Comparison of ENCODE assay signal across 17 mouse cellular contexts in the genomic region with DNA sequence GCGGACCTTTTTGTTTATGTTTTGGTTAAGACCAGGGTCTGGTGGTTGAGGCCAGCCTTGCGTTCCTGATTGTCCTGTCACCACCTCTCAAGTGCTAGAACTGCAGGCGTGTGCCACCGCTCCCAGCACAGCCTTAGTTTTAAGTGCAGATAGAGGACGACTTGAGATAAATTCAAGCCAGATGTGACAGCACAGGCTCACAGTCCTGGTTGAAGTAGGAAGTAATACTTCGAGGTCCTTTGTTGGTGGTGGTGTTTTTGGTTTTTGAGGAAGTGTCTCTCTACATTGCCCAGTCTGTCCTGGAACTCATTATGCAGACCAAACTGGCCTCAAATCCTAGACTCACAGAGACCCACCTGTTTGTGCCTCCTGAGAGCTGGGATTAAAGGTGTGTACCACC. TPM values are rescaled to one million over a fixed set of nuclear protein-coding genes. Genes with fewer than 3 reads are reported as not detected.
DNase-seq lines count a peak whose midpoint lies in the region; ATAC-seq and TF ChIP-seq lines count a peak whose summit lies in the region.
"Had no signal": no experiment of that assay in that cellular context is flagged by ENCODE, and none has a peak within 500 bp of the region (broad histone marks: within the 10 kb centered on the region; RNA-seq: fewer than 3 reads in every experiment).

No protein-coding gene starts in this region.

- no peak for ATAC-seq in kidney, postnatal 0 days (replicated peaks; ENCODE audit: low FRiP score, low read depth)
- ATAC-seq in liver, postnatal 0 days: no peak
- ATAC-seq: forebrain, embryonic 14.5 days had no signal

- 15% methylated on average over 6 of the region's 6 CpGs for WGBS in heart, embryonic 10.5 days
- WGBS in kidney, postnatal 0 days: 53% methylated on average over 6 of the region's 6 CpGs
- 16% methylated on average over 6 of the region's 6 CpGs for WGBS in bone marrow, adult 2 months
- WGBS in liver, postnatal 0 days (ENCODE audit: insufficient replicate concordance): 31% methylated on average over 6 of the region's 6 CpGs

- H3K36me3 ChIP-seq in heart, embryonic 10.5 days: peaks cover 75% of the 10 kb centered on the region
- peaks cover 25% of the 10 kb centered on the region for H3K36me3 ChIP-seq in kidney, postnatal 0 days (ENCODE audit: insufficient read depth, low read length)
- peaks cover 8% of the 10 kb centered on the region; the same call in 1 of the 2 replicates for H3K36me3 ChIP-seq in liver, postnatal 0 days (replicated peaks; ENCODE audit: insufficient read depth, low read length)

- no peak for TF ChIP-seq POLR2A in bone marrow, adult 2 months (IDR thresholded peaks at IDR 0.05; ENCODE audit: borderline replicate concordance, control insufficient read depth, low read depth, low read length)

- no peaks in the 10 kb centered on the region for H3K9me3 ChIP-seq in heart, embryonic 10.5 days
- H3K9me3 ChIP-seq in kidney, postnatal 0 days (replicated peaks; ENCODE audit: low read length): no peaks in the 10 kb centered on the region
- no peaks in the 10 kb centered on the region for H3K9me3 ChIP-seq in liver, postnatal 0 days (ENCODE audit: low read length)

- DNase-seq in heart, embryonic 10.5 days (ENCODE audit: low spot score): peak; percentile 82
- DNase-seq in heart, adult 9 months (ENCODE audit: low spot score in 2 of 2): no peak
- DNase-seq in kidney, postnatal 0 days (ENCODE audit: low spot score): no peak
- no peak for DNase-seq in kidney, adult 18-20 months
- no peak for DNase-seq in liver, postnatal 0 days
- DNase-seq in left cerebral cortex, adult 9 months (ENCODE audit: low spot score in 2 of 2): no peak
- no peak for DNase-seq in adrenal gland, adult 2 months
- DNase-seq: cerebellum, postnatal 36 days; gastrocnemius, postnatal 10 days; kidney, postnatal 4 days; lung, embryonic 14.5 days; midbrain, embryonic 14.5 days; right cerebral cortex, postnatal 14 days had no signal

- no peak overlapping the region for H3K4me2 ChIP-seq in kidney, postnatal 0 days (ENCODE audit: low read length)
- H3K4me2 ChIP-seq in liver, postnatal 0 days (ENCODE audit: low read depth, low read length): 0 out of 2 replicates have a peak overlapping the region, but pooled peaks have one; percentile 9
- H3K4me2 ChIP-seq: lung, embryonic 14.5 days had no signal

- H3K9ac ChIP-seq in kidney, postnatal 0 days (ENCODE audit: low read depth, low read length): 0 out of 2 replicates have a peak overlapping the region, but pooled peaks have one; percentile 18
- no peak overlapping the region for H3K9ac ChIP-seq in liver, postnatal 0 days (replicated peaks)
- H3K9ac ChIP-seq: lung, embryonic 14.5 days had no signal

- H3K4me1 ChIP-seq in heart, embryonic 10.5 days: peaks cover 20% of the 10 kb centered on the region
- H3K4me1 ChIP-seq in kidney, postnatal 0 days (replicated peaks; ENCODE audit: insufficient read depth, low read length): no peaks in the 10 kb centered on the region
- peaks cover 1% of the 10 kb centered on the region; the same call in 1 of the 2 replicates for H3K4me1 ChIP-seq in bone marrow, adult 2 months (ENCODE audit: control insufficient read depth, insufficient read depth, low read length)
- H3K4me1 ChIP-seq in liver, postnatal 0 days (ENCODE audit: insufficient read depth): no peaks in the 10 kb centered on the region

- TF ChIP-seq EP300 in liver, postnatal 0 days (IDR thresholded peaks at IDR 0.05; ENCODE audit: low read depth): no peak

- TF ChIP-seq CTCF in kidney, postnatal 0 days (IDR thresholded peaks at IDR 0.05; ENCODE audit: low read depth): no peak
- TF ChIP-seq CTCF in bone marrow, adult 2 months (IDR thresholded peaks at IDR 0.05; ENCODE audit: control insufficient read depth, insufficient read depth, low read length): no peak
- TF ChIP-seq CTCF in liver, postnatal 0 days (IDR thresholded peaks at IDR 0.05; ENCODE audit: low read depth): no peak

- no peak overlapping the region for H3K27ac ChIP-seq in heart, embryonic 10.5 days
- H3K27ac ChIP-seq in kidney, postnatal 0 days: no peak overlapping the region
- H3K27ac ChIP-seq in bone marrow, adult 2 months (ENCODE audit: control insufficient read depth, insufficient read depth, low read depth, low read length, poor library complexity): peak overlapping the region; percentile 17
- H3K27ac ChIP-seq in liver, postnatal 0 days (ENCODE audit: low read depth): no peak overlapping the region

- peak overlapping the region; percentile 15; the same call in 1 of the 2 replicates for H3K4me3 ChIP-seq in heart, embryonic 10.5 days
- no peak overlapping the region for H3K4me3 ChIP-seq in kidney, postnatal 0 days (replicated peaks; ENCODE audit: low read depth, low read length)
- no peak overlapping the region for H3K4me3 ChIP-seq in bone marrow, adult 2 months (replicated peaks; ENCODE audit: control insufficient read depth, low read depth, low read length)
- H3K4me3 ChIP-seq in liver, postnatal 0 days (ENCODE audit: low read depth, low read length): no peak overlapping the region

- H3K27me3 ChIP-seq in heart, embryonic 10.5 days (ENCODE audit: insufficient read depth, poor library complexity, severe bottlenecking): peaks cover 56% of the 10 kb centered on the region
- no peaks in the 10 kb centered on the region for H3K27me3 ChIP-seq in kidney, postnatal 0 days (ENCODE audit: insufficient read depth, low read length)
- H3K27me3 ChIP-seq in liver, postnatal 0 days (ENCODE audit: insufficient read depth, low read length): no peaks in the 10 kb centered on the region

RNA-seq across cellular contexts. Expression of gene Orai3, which starts 9.9 kb away (rescaled TPM):
- 12.9 and 19.8 TPM in 2 replicates for polyA plus RNA-seq in heart, embryonic 10.5 days (2016; fragmentation: Nextera tagmentation; extraction: Ambion mirVana)
- polyA plus RNA-seq in kidney, postnatal 0 days (2015; fragmentation: Nextera tagmentation; extraction: Ambion mirVana): 27.2 and 30.1 TPM in 2 replicates
- polyA plus RNA-seq in bone marrow, adult 2 months (2011; ENCODE audit: insufficient read depth, insufficient read length, low replicate concordance, missing spikeins): 7.6 and 14.6 TPM in 2 replicates
- 19.2 and 21.1 TPM in 2 replicates for polyA plus RNA-seq in liver, postnatal 0 days (2015; fragmentation: Nextera tagmentation; extraction: Ambion mirVana)
- 10 to 100 TPM; 28.3 to 32.8 TPM for total RNA-seq in adrenal gland, adult 2 months (2021)
- 90.6 and 94.8 TPM in 2 replicates for polyA plus RNA-seq in adrenal gland, adult 2 months (2012; rRNA removed)

RNA-seq across cellular contexts. Expression of gene Fbxl19, which starts 15.4 kb away (rescaled TPM):
- 3.4 and 4.8 TPM in 2 replicates for polyA plus RNA-seq in heart, embryonic 10.5 days (2016; fragmentation: Nextera tagmentation; extraction: Ambion mirVana)
- polyA plus RNA-seq in kidney, postnatal 0 days (2015; fragmentation: Nextera tagmentation; extraction: Ambion mirVana): 2.8 and 3.5 TPM in 2 replicates
- 18.8 and 23.0 TPM in 2 replicates for polyA plus RNA-seq in bone marrow, adult 2 months (2011; ENCODE audit: insufficient read depth, insufficient read length, low replicate concordance, missing spikeins)
- polyA plus RNA-seq in liver, postnatal 0 days (2015; fragmentation: Nextera tagmentation; extraction: Ambion mirVana): 1.6 and 1.9 TPM in 2 replicates
- 10 to 100 TPM in 1 of 2 experiments, 1 to 10 TPM in 1; 9.5 to 11.6 TPM for total RNA-seq in adrenal gland, adult 2 months (2021)
- 34.5 and 42.6 TPM in 2 replicates for polyA plus RNA-seq in adrenal gland, adult 2 months (2012; rRNA removed)

RNA-seq across cellular contexts. Expression of gene Setd1a, which starts 16.8 kb away (rescaled TPM):
- 13.2 and 23.7 TPM in 2 replicates for polyA plus RNA-seq in heart, embryonic 10.5 days (2016; fragmentation: Nextera tagmentation; extraction: Ambion mirVana)
- polyA plus RNA-seq in kidney, postnatal 0 days (2015; fragmentation: Nextera tagmentation; extraction: Ambion mirVana): 15.6 and 17.9 TPM in 2 replicates
- 24.2 and 36.3 TPM in 2 replicates for polyA plus RNA-seq in bone marrow, adult 2 months (2011; ENCODE audit: insufficient read depth, insufficient read length, low replicate concordance, missing spikeins)
- polyA plus RNA-seq in liver, postnatal 0 days (2015; fragmentation: Nextera tagmentation; extraction: Ambion mirVana): 5.5 and 7.3 TPM in 2 replicates
- 10 to 100 TPM; 36.0 to 42.6 TPM for total RNA-seq in adrenal gland, adult 2 months (2021)
- 12.6 and 15.9 TPM in 2 replicates for polyA plus RNA-seq in adrenal gland, adult 2 months (2012; rRNA removed)

RNA-seq across cellular contexts. Expression of gene Gm49388, which starts 25.7 kb away (rescaled TPM):
- not detected in 2 replicates for polyA plus RNA-seq in heart, embryonic 10.5 days (2016; fragmentation: Nextera tagmentation; extraction: Ambion mirVana)
- not detected in 2 replicates for polyA plus RNA-seq in kidney, postnatal 0 days (2015; fragmentation: Nextera tagmentation; extraction: Ambion mirVana)
- polyA plus RNA-seq in bone marrow, adult 2 months (2011; ENCODE audit: insufficient read depth, insufficient read length, low replicate concordance, missing spikeins): 0.75 TPM in 1 of 2 replicates, not detected in the other
- polyA plus RNA-seq in liver, postnatal 0 days (2015; fragmentation: Nextera tagmentation; extraction: Ambion mirVana): 0.26 TPM in 1 of 2 replicates, not detected in the other
- total RNA-seq in adrenal gland, adult 2 months (2021): 1 to 10 TPM; 2.2 to 4.6 TPM
- not detected in 2 replicates for polyA plus RNA-seq in adrenal gland, adult 2 months (2012; rRNA removed)
- polyA plus RNA-seq: forebrain, embryonic 14.5 days; midbrain, embryonic 14.5 days had no signal

RNA-seq across cellular contexts. Expression of gene Ctf2, which starts 27.8 kb away (rescaled TPM):
- polyA plus RNA-seq in heart, embryonic 10.5 days (2016; fragmentation: Nextera tagmentation; extraction: Ambion mirVana): 0.26 TPM in 1 of 2 replicates, not detected in the other
- polyA plus RNA-seq in kidney, postnatal 0 days (2015; fragmentation: Nextera tagmentation; extraction: Ambion mirVana): 0.08 TPM in 1 of 2 replicates, not detected in the other
- polyA plus RNA-seq in bone marrow, adult 2 months (2011; ENCODE audit: insufficient read depth, insufficient read length, low replicate concordance, missing spikeins): not detected in 2 replicates
- polyA plus RNA-seq in liver, postnatal 0 days (2015; fragmentation: Nextera tagmentation; extraction: Ambion mirVana): not detected in 2 replicates
- total RNA-seq in adrenal gland, adult 2 months (2021): not detected
- not detected in 2 replicates for polyA plus RNA-seq in adrenal gland, adult 2 months (2012; rRNA removed)
- total RNA-seq: gastrocnemius, postnatal 10 days; left cerebral cortex, postnatal 10 days; neutrophil, adult 5-6 weeks had no signal
- polyA plus RNA-seq: lung, embryonic 14.5 days had no signal
